Mouse (Mus musculus): ENCODE measurements around the gene AA467197.

The AA467197 gene

GRCm38 (mm10) chr2:122636686-122637085, at the start of gene AA467197:
TSS of gene AA467197 (plus strand) at chr2:122636986.
- DNase-seq = no peak

GRCm38 (mm10) chr2:122587861-122588519, 48.8 kb upstream of the AA467197 start:
- no peak for DNase-seq

GRCm38 (mm10) chr2:122590351-122590750, 46.4 kb upstream of the AA467197 start:
- DNase-seq = peak; percentile 33

- no peak for DNase-seq
Measured at GRCm38 (mm10) chr2:122591213-122591612, 45.6 kb upstream of the AA467197 start.

- no peak for DNase-seq
Measured at GRCm38 (mm10) chr2:122595461-122595860, 41.3 kb upstream of the AA467197 start.

- no peak for DNase-seq
Measured at GRCm38 (mm10) chr2:122599736-122600135, 37.0 kb upstream of the AA467197 start.

GRCm38 (mm10) chr2:122601354-122601753, 35.4 kb upstream of the AA467197 start:
- no peak for DNase-seq

GRCm38 (mm10) chr2:122605829-122606228, 31.0 kb upstream of the AA467197 start:
- no peak for DNase-seq

GRCm38 (mm10) chr2:122608820-122609219, 28.0 kb upstream of the AA467197 start:
- peak; percentile 32 for DNase-seq

GRCm38 (mm10) chr2:122610746-122611653, 25.8 kb upstream of the AA467197 start, which contains the start of gene Gatm:
TSS of gene Gatm (minus strand) at chr2:122611303.
- peak; percentile 77 for DNase-seq

- no peak for DNase-seq
Measured at GRCm38 (mm10) chr2:122611654-122611973, 25.2 kb upstream of the AA467197 start.

GRCm38 (mm10) chr2:122616237-122616636, 20.5 kb upstream of the AA467197 start:
- no peak for DNase-seq

- DNase-seq = no peak
Measured at GRCm38 (mm10) chr2:122617792-122618191, 19.0 kb upstream of the AA467197 start.

GRCm38 (mm10) chr2:122618719-122619118, 18.1 kb upstream of the AA467197 start:
- DNase-seq = no peak

- no peak for DNase-seq
Measured at GRCm38 (mm10) chr2:122621337-122622110, 15.3 kb upstream of the AA467197 start.

- DNase-seq = no peak
Measured at GRCm38 (mm10) chr2:122625930-122626329, 10.9 kb upstream of the AA467197 start.

- DNase-seq = peak; percentile 67
Measured at GRCm38 (mm10) chr2:122628976-122629375, 7.8 kb upstream of the AA467197 start.

GRCm38 (mm10) chr2:122629871-122630270, 6.9 kb upstream of the AA467197 start:
- no peak for DNase-seq

- DNase-seq = peak; percentile 90
Measured at GRCm38 (mm10) chr2:122630465-122631225, 6.1 kb upstream of the AA467197 start.

GRCm38 (mm10) chr2:122631226-122631801, 5.5 kb upstream of the AA467197 start:
- peak; percentile 63 for DNase-seq

GRCm38 (mm10) chr2:122637526-122637997, 776 bp downstream of the AA467197 start:
- peak; percentile 39 for DNase-seq

GRCm38 (mm10) chr2:122638029-122638428, 1.2 kb downstream of the AA467197 start:
- DNase-seq = no peak
